Mouse (Mus musculus): ENCODE measurements around the gene Moxd2.

Moxd2 gene

DNA sequence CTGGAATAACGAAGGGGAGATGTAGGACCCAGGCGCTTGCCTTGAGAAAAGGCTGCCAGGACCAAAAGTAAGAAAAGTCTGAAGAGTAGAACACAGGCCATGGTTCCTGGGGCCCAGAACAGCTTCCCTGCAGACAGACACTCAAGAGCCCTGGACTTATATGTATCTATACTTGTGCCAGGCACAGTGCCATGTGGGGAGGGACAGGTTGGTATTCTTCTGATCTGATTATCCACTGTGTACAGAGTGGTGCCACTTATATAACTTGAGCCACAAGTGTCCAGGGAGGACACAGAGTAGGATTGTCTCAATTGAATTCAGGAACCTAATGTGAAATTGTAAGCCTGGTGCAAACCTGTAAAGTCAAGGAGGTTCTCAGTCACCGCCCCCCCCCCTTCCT is at the start of gene Moxd2:
TSS of gene Moxd2 (minus strand) at position 101 of the 400 bp plus-strand sequence.
- DNase-seq, result no peak

- no peak for DNase-seq
These were observed 32.7 kb upstream of the Moxd2 start for GRCm38 (mm10) chr6:40919954-40920353.

GRCm38 (mm10) chr6:40900287-40900686 is 13.0 kb upstream of the Moxd2 start, which contains the start of gene Prss58:
TSS of gene Prss58 (minus strand) at chr6:40900387.
- DNase-seq, result no peak

- DNase-seq, result no peak
These were observed 7.4 kb upstream of the Moxd2 start for GRCm38 (mm10) chr6:40894716-40895115.

DNA sequence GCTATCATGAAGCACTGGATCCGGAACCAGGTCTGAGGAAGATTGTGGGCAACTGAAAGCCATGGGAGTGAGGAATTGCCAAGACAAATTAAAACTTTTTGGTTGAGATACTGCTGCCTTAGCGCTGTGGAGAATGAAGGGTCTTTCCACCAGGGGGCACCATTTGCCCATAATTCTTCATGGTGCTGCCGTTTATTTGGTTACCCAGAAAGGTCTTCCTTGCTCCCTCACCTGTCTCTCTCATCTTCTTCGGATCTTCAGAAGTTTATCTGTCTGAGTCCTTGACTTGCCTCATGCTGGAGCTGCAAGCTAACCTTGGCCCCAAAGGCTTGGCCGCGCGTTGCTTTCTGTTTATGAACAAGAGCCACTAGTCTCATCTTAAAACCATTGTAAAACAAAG is 6.3 kb upstream of the Moxd2 start:
- DNase-seq, result no peak

- DNase-seq, result no peak
These were observed 4.5 kb upstream of the Moxd2 start for GRCm38 (mm10) chr6:40891754-40892153.

DNA sequence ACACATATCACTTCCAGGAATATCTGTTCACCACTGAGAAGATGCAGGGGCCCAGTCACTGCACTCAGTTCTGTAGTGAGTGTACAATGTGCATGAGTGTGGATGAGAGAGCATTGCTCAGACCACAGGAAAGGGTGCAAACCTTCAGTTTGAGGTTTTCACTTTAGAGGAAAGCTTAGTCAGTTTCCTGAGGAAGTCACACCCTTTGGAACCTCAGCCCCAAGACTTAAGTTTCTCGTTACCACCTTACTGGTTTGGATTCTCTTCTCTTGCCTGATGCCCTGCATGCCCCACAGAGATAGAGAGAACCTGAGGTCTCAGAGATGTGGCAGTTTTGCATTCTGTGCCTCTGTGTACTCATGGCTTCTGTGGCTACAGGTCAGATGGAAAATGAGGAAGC is 3.7 kb upstream of the Moxd2 start:
- no peak for DNase-seq

DNA sequence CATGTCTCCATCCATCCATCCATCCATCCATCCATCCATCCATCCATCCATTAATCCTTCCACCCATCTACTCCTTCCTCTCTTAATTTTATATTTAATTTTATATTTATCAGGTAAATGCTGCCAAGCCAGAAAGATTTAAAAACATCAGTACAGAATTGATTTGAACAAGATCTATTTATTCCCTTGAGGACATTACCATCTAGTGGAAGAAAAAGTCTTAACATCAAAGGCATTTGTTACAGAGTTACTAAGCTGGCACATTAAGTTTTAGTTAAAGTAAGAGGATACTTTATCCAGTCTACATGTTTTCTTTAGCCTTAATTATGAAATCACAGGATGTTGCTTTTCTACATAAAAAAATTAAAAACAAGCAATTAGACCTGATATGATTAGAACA is 42.0 kb downstream of the Moxd2 start:
- DNase-seq, result no peak

All from cerebellum, adult 9-11 months (tissue).